Mouse (Mus musculus) testis, adult 2 months (tissue): ENCODE measurements at regions not wholly inside any gene's neighbourhood (a gene's known extent, or its start where the extent isn't known, plus 50 kb on each side); places are given as distances from the start of the nearest gene placed in this dataset.

Source experiments
- CTCF ChIP-seq: fragments of 200-500 bp; IDR thresholded peaks from 2 replicates; pipeline ENCODE4 v1.5.1; 2012; ENCODE audit warnings: low read depth, mild to moderate bottlenecking, inconsistent platforms, low read length, moderate library complexity; ENCODE audit not compliant: control insufficient read depth, insufficient read depth, insufficient replicate concordance
- POLR2A ChIP-seq: fragments of 200-500 bp; IDR thresholded peaks from 2 replicates; pipeline ENCODE4 v1.6.1; 2012; ENCODE audit warnings: low read depth, mild to moderate bottlenecking, inconsistent platforms, low read length, moderate library complexity; ENCODE audit not compliant: control insufficient read depth

DNA sequence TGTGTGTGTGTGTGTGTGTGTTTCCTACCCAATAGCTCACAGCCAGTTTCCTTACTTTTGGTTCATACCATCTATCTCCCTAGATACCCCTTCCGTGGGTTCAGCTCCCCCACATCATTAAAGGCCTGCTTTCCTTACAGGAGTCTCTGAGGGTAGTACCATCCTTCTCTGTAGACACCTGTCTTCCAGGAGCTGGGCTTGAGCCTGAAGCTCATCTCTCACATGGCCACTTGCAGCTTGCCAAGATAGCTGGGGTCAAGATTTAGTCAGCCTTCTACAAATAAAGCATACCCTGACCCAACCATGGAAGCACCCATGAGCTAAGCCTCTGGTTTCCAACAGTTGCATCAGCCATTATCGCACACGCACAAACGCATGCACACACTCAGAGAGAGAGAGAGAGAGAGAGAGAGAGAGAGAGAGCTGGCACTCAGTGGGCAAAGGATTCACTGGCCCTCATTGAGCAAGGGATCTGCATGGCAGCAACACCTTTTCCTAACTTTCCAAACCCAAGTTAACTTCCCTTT lies 88.3 kb upstream of the Pabpc6 start:
- TF ChIP-seq CTCF: no peak
- no peak for TF ChIP-seq POLR2A
